Mouse (Mus musculus) intestine, postnatal 0 days (tissue): ENCODE data around the gene Nav3. TPM values are rescaled to one million over a fixed set of nuclear protein-coding genes. Genes with fewer than 3 reads are reported as not detected.

Experiments used
- ATAC-seq: fragments of 200-750 bp; cut with Nextera tagmentation; 2 replicates; pipeline ENCODE4 v1.8.0; 2017; ENCODE audit warnings: mild to moderate bottlenecking, moderate TSS enrichment, moderate library complexity
- H3K27ac ChIP-seq: fragments of 300-500 bp; sonication (generic); 2 replicates; pipeline ENCODE4 v1.5.1; 2014; ENCODE audit warnings: mild to moderate bottlenecking, low read depth, low read length, moderate library complexity
- H3K27me3 ChIP-seq: fragments of 300-500 bp; sonication (generic); replicated peaks from 2 replicates; pipeline ENCODE4 v1.6.1; 2014; ENCODE audit warnings: low read length, mixed read lengths; ENCODE audit not compliant: control insufficient read depth, insufficient read depth
- H3K36me3 ChIP-seq: fragments of 300-500 bp; sonication (generic); 2 replicates; pipeline ENCODE4 v1.6.1; 2014; ENCODE audit warnings: mild to moderate bottlenecking, moderate library complexity; ENCODE audit not compliant: control insufficient read depth, insufficient read depth
- H3K4me1 ChIP-seq: fragments of 300-500 bp; sonication (generic); replicated peaks from 2 replicates; pipeline ENCODE4 v1.6.1; 2014; ENCODE audit warnings: antibody characterized with exemption, low read length, mixed read lengths; ENCODE audit not compliant: control insufficient read depth, insufficient read depth
- H3K4me2 ChIP-seq: fragments of 300-500 bp; sonication (generic); replicated peaks from 2 replicates; pipeline ENCODE4 v1.6.1; 2014; ENCODE audit warnings: low read depth, mild to moderate bottlenecking, moderate library complexity
- H3K4me3 ChIP-seq: fragments of 300-500 bp; sonication (generic); 2 replicates; pipeline ENCODE4 v1.5.1; 2014; ENCODE audit warnings: low read depth, low read length
- H3K9ac ChIP-seq: fragments of 300-500 bp; sonication (generic); 2 replicates; pipeline ENCODE4 v1.6.1; 2014; ENCODE audit warnings: mild to moderate bottlenecking, low read depth, low read length
- H3K9me3 ChIP-seq: fragments of 300-500 bp; sonication (generic); 2 replicates; pipeline ENCODE4 v1.6.1; 2016; ENCODE audit warnings: mixed run types; ENCODE audit not compliant: control insufficient read depth
- CTCF ChIP-seq: sonication (generic); IDR thresholded peaks from 2 replicates; pipeline ENCODE4 v1.5.1; 2016; ENCODE audit warnings: low read depth, mild to moderate bottlenecking, control low read depth, antibody characterized with exemption, moderate library complexity
- WGBS: fragments of 180-500 bp; shearing (Covaris S2); extraction: QIAGEN DNeasy Blood & Tissue Kit; methylation state at CpG from one replicate; pipeline ENCODE4 v1.1.7; 2014; 5-methylcytosine and 5-hydroxymethylcytosine counted together
- polyA plus RNA-seq: library from polyadenylated mRNA; unstranded; fragments of >200 nt; fragmentation: Nextera tagmentation; extraction: Ambion mirVana; gene quantifications from 2 replicates; pipeline ENCODE4 v1.2.1, GENCODE M21; 2015

The Nav3 gene
- polyA plus RNA-seq, 1 experiment from 2014 or later, result 0.77 TPM

DNA sequence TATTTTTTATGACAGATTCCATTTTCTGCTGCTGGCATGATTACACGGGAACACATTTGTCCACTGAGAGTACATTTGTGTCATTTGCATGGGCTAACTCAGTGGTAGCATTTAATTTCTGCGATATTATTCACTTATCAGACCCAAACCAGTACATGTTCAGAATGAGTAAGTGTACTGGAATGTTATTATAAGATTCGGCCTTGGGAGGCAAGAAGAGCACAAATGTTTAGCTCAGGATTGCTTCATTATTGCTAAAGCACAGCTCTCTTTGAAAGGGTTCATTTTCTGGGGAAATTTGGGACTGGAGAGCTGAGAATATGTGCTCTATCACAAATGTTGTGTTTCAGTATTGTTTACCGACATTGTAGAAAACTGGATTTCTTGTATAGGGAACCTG is 788.6 kb downstream of the Nav3 start:
- Histone ChIP-seq H3K4me2 (no peak overlapping the region), H3K9ac (no peak overlapping the region), H3K27ac (no peak overlapping the region), H3K9me3 (no peaks in the 10 kb centered on the region), H3K36me3 (no peaks in the 10 kb centered on the region), H3K4me1 (no peaks in the 10 kb centered on the region), H3K4me3 (no peak overlapping the region), H3K27me3 (no peaks in the 10 kb centered on the region)
- ATAC-seq, result no peak
- 74% methylated on average over 4 of the region's 4 CpGs for WGBS
- no peak for TF ChIP-seq CTCF

GRCm38 (mm10) chr10:109664629-109665317 is 791.2 kb downstream of the Nav3 start:
- 41% methylated on average over 14 of the region's 14 CpGs for WGBS
- Histone ChIP-seq H3K4me2 (no peak overlapping the region), H3K9ac (no peak overlapping the region), H3K4me3 (no peak overlapping the region), H3K36me3 (no peaks in the 10 kb centered on the region), H3K27ac (no peak overlapping the region), H3K27me3 (no peaks in the 10 kb centered on the region), H3K4me1 (no peaks in the 10 kb centered on the region), H3K9me3 (no peaks in the 10 kb centered on the region)
- TF ChIP-seq CTCF, result peak; percentile 81
- no peak for ATAC-seq

- H3K9ac ChIP-seq, result no peak overlapping the region
- 57% methylated on average over 7 of the region's 7 CpGs for WGBS
- H3K9me3 ChIP-seq, result no peaks in the 10 kb centered on the region
- no peak overlapping the region for H3K27ac ChIP-seq
- TF ChIP-seq CTCF, result no peak
- ATAC-seq, result no peak
- H3K36me3 ChIP-seq, result no peaks in the 10 kb centered on the region
- no peaks in the 10 kb centered on the region for H3K27me3 ChIP-seq
- H3K4me1 ChIP-seq, result no peaks in the 10 kb centered on the region
- H3K4me2 ChIP-seq, result no peak overlapping the region
- H3K4me3 ChIP-seq, result no peak overlapping the region
Observed at GRCm38 (mm10) chr10:109651516-109651915, 804.5 kb downstream of the Nav3 start.

GRCm38 (mm10) chr10:109643598-109643997 is 812.4 kb downstream of the Nav3 start:
- 83% methylated on average over 3 of the region's 3 CpGs for WGBS
- Histone ChIP-seq H3K27ac (no peak overlapping the region), H3K4me3 (no peak overlapping the region), H3K27me3 (no peaks in the 10 kb centered on the region), H3K9me3 (no peaks in the 10 kb centered on the region), H3K36me3 (no peaks in the 10 kb centered on the region), H3K9ac (no peak overlapping the region), H3K4me2 (no peak overlapping the region), H3K4me1 (no peaks in the 10 kb centered on the region)
- no peak for ATAC-seq
- no peak for TF ChIP-seq CTCF

DNA sequence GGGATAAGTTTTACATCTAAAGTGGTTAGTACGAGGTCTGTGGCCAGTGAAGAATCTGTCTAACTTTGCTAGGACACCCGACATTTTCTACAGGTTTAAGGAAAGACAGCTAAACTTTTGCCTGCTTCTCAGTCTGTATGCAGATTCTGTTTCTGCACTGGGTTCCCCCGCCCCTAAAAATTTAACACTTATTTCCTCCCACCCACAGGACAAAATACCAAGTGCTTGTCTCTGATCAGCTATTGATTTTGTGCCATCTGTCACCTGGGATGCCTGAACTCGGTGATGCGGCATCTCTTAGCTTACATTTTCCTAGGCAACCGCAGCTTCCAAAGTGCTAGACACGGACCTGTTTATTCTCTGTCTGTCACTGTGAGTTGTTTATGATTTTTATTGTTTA is 814.2 kb downstream of the Nav3 start:
- Histone ChIP-seq H3K4me2 (no peak overlapping the region), H3K9me3 (no peaks in the 10 kb centered on the region), H3K36me3 (no peaks in the 10 kb centered on the region), H3K4me1 (no peaks in the 10 kb centered on the region), H3K4me3 (no peak overlapping the region), H3K27ac (no peak overlapping the region), H3K9ac (no peak overlapping the region), H3K27me3 (no peaks in the 10 kb centered on the region)
- ATAC-seq, result no peak
- WGBS, result 62% methylated on average over 7 of the region's 7 CpGs
- no peak for TF ChIP-seq CTCF

DNA sequence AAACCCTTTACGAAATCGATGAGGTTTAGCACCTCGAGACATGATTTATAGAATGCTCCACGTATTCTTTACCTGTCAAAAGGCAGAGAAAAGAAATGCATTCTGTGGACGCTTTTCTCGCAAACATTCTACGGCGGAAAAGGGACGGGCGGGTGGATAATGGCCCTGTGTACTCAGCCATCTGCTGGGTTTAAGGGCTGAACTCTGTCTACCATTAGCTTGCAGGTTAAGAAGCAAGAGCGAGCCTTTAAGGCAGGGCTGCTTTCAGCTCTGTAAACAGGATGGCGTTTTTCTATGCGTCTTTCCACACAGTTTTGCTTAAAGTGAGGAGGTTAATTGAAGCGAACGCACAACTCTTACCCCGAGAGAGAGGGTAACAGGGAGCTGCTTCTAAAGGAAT is 818.3 kb downstream of the Nav3 start:
- Histone ChIP-seq H3K27ac (no peak overlapping the region), H3K4me1 (no peaks in the 10 kb centered on the region), H3K4me3 (no peak overlapping the region), H3K9ac (no peak overlapping the region), H3K9me3 (no peaks in the 10 kb centered on the region), H3K4me2 (no peak overlapping the region), H3K27me3 (no peaks in the 10 kb centered on the region), H3K36me3 (no peaks in the 10 kb centered on the region)
- WGBS, result 61% methylated on average over 16 of the region's 16 CpGs
- TF ChIP-seq CTCF, result no peak
- no peak for ATAC-seq
